Mouse (Mus musculus): ENCODE measurements around the gene Nosip.

- TF ChIP-seq POLR2A (IDR thresholded peaks at IDR 0.05; ENCODE audit: insufficient read depth, low read depth, low read length) (no peak), CTCF (IDR thresholded peaks at IDR 0.05) (no peak), EP300 (IDR thresholded peaks at IDR 0.05; ENCODE audit: insufficient read depth, low read depth, low read length) (no peak)
Observed at GRCm38 (mm10) chr7:45050945-45051600, 11.2 kb upstream of the Nosip start.

Measured in heart, adult 2 months (tissue).